Mouse (Mus musculus) liver, postnatal 0 days (tissue): ENCODE results near the gene Wasl.

Source experiments
- CTCF ChIP-seq: sonication (generic); IDR thresholded peaks from 2 replicates; pipeline ENCODE4 v1.5.1; 2016; ENCODE audit warnings: antibody characterized with exemption, low read depth
- EP300 ChIP-seq: IDR thresholded peaks from 2 replicates; pipeline ENCODE4 v1.6.1; 2016; ENCODE audit warnings: antibody characterized with exemption, low read depth, mild to moderate bottlenecking

- TF ChIP-seq CTCF (no peak), EP300 (no peak)
These were observed 32.7 kb downstream of the Wasl start for GRCm38 (mm10) chr6:24632061-24632460.
